Mouse (Mus musculus): ENCODE data around the gene Vsig2. TPM values are rescaled to one million over a fixed set of nuclear protein-coding genes. Genes with fewer than 3 reads are reported as not detected.

Gene Vsig2
- polyA plus RNA-seq, 1 experiment from 2014 or later, result 2.8 TPM

GRCm38 (mm10) chr9:37583594-37583993 lies 44.5 kb downstream of the Vsig2 start:
- H3K27ac ChIP-seq (ENCODE audit: low read length), result no peak overlapping the region
- no peaks in the 10 kb centered on the region for H3K36me3 ChIP-seq (ENCODE audit: insufficient read depth, low read length)
- H3K4me2 ChIP-seq (replicated peaks; ENCODE audit: low read depth, low read length), result no peak overlapping the region
- H3K27me3 ChIP-seq (ENCODE audit: insufficient read depth, low read length), result no peaks in the 10 kb centered on the region
- H3K9ac ChIP-seq (replicated peaks; ENCODE audit: low read length), result no peak overlapping the region
- 78% methylated on average over 5 of the region's 5 CpGs for WGBS
- no peak overlapping the region for H3K4me3 ChIP-seq (ENCODE audit: low read length)
- no peaks in the 10 kb centered on the region for H3K9me3 ChIP-seq (ENCODE audit: low read length)
- no peak for ATAC-seq (ENCODE audit: low FRiP score, low TSS enrichment)
- no peaks in the 10 kb centered on the region for H3K4me1 ChIP-seq (ENCODE audit: insufficient read depth, low read length)

GRCm38 (mm10) chr9:37586718-37587117 lies 47.7 kb downstream of the Vsig2 start:
- Histone ChIP-seq H3K9me3 (ENCODE audit: low read length) (no peaks in the 10 kb centered on the region), H3K27me3 (ENCODE audit: insufficient read depth, low read length) (no peaks in the 10 kb centered on the region), H3K9ac (replicated peaks; ENCODE audit: low read length) (no peak overlapping the region), H3K36me3 (ENCODE audit: insufficient read depth, low read length) (no peaks in the 10 kb centered on the region), H3K27ac (ENCODE audit: low read length) (no peak overlapping the region), H3K4me2 (replicated peaks; ENCODE audit: low read depth, low read length) (no peak overlapping the region), H3K4me3 (ENCODE audit: low read length) (no peak overlapping the region), H3K4me1 (ENCODE audit: insufficient read depth, low read length) (no peaks in the 10 kb centered on the region)
- 77% methylated on average over 4 of the region's 4 CpGs for WGBS
- no peak for ATAC-seq (ENCODE audit: low FRiP score, low TSS enrichment)

DNA sequence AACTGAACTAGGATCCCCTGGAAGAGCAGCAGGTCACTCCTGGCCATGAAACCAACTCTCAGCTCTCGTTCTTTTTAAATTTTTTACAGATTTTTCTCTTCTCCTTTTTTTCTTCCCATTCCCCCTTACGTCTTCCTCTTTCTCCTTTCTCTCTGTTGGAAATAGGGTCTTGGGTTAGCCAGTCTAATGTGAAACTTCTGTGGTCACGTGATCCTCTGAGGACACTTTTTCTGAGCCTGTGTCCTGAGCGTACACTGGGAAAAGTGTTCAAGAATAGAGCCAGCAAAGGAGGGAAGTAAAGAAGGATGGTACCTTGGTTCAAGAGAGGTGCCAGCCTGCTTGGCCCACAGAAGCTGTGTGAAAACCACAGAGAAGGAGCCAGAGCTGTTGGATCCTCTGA lies 51.3 kb downstream of the Vsig2 start:
- Histone ChIP-seq H3K4me2 (replicated peaks; ENCODE audit: low read depth, low read length) (no peak overlapping the region), H3K9ac (replicated peaks; ENCODE audit: low read length) (no peak overlapping the region), H3K4me3 (ENCODE audit: low read length) (no peak overlapping the region), H3K4me1 (ENCODE audit: insufficient read depth, low read length) (no peaks in the 10 kb centered on the region), H3K9me3 (ENCODE audit: low read length) (no peaks in the 10 kb centered on the region), H3K36me3 (ENCODE audit: insufficient read depth, low read length) (no peaks in the 10 kb centered on the region), H3K27ac (ENCODE audit: low read length) (no peak overlapping the region), H3K27me3 (ENCODE audit: insufficient read depth, low read length) (no peaks in the 10 kb centered on the region)
- no peak for ATAC-seq (ENCODE audit: low FRiP score, low TSS enrichment)
- WGBS, result 82% methylated on average over 4 of the region's 4 CpGs

GRCm38 (mm10) chr9:37592025-37592424 lies 53.0 kb downstream of the Vsig2 start:
- no peak overlapping the region for H3K4me2 ChIP-seq (replicated peaks; ENCODE audit: low read depth, low read length)
- no peak for ATAC-seq (ENCODE audit: low FRiP score, low TSS enrichment)
- no peaks in the 10 kb centered on the region for H3K27me3 ChIP-seq (ENCODE audit: insufficient read depth, low read length)
- WGBS, result 83% methylated on average over 2 of the region's 2 CpGs
- no peaks in the 10 kb centered on the region for H3K36me3 ChIP-seq (ENCODE audit: insufficient read depth, low read length)
- no peaks in the 10 kb centered on the region for H3K9me3 ChIP-seq (ENCODE audit: low read length)
- no peak overlapping the region for H3K27ac ChIP-seq (ENCODE audit: low read length)
- H3K4me3 ChIP-seq (ENCODE audit: low read length), result no peak overlapping the region
- H3K4me1 ChIP-seq (ENCODE audit: insufficient read depth, low read length), result no peaks in the 10 kb centered on the region
- no peak overlapping the region for H3K9ac ChIP-seq (replicated peaks; ENCODE audit: low read length)

DNA sequence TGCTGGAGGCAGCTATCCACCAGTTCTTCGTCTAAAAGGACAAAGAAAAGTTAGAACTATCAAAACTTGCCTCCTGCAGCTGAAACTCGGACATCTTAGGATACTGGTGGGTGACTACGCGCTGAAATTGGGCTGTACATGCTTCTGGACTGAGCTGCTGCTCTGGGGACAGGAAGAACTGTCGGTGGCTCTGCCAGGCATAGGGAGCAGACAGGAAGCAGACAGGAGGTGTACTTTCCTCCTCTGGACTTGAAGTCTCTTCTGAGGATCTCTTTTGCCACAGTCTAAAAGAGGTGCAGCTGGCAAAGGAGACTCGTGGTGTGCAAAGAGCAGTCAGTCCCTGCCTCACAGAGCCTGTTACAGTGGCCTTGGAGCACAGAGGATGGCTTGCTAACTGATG lies 53.6 kb downstream of the Vsig2 start:
- Histone ChIP-seq H3K4me2 (replicated peaks; ENCODE audit: low read depth, low read length) (no peak overlapping the region), H3K4me1 (ENCODE audit: insufficient read depth, low read length) (no peaks in the 10 kb centered on the region), H3K36me3 (ENCODE audit: insufficient read depth, low read length) (no peaks in the 10 kb centered on the region), H3K9me3 (ENCODE audit: low read length) (no peaks in the 10 kb centered on the region), H3K4me3 (ENCODE audit: low read length) (no peak overlapping the region), H3K27ac (ENCODE audit: low read length) (no peak overlapping the region), H3K27me3 (ENCODE audit: insufficient read depth, low read length) (no peaks in the 10 kb centered on the region), H3K9ac (replicated peaks; ENCODE audit: low read length) (no peak overlapping the region)
- 56% methylated on average over 6 of the region's 6 CpGs for WGBS
- no peak for ATAC-seq (ENCODE audit: low FRiP score, low TSS enrichment)

- Histone ChIP-seq H3K4me2 (replicated peaks; ENCODE audit: low read depth, low read length) (no peak overlapping the region), H3K4me1 (ENCODE audit: insufficient read depth, low read length) (no peaks in the 10 kb centered on the region), H3K27ac (ENCODE audit: low read length) (no peak overlapping the region), H3K36me3 (ENCODE audit: insufficient read depth, low read length) (no peaks in the 10 kb centered on the region), H3K9ac (replicated peaks; ENCODE audit: low read length) (no peak overlapping the region), H3K4me3 (ENCODE audit: low read length) (no peak overlapping the region), H3K9me3 (ENCODE audit: low read length) (no peaks in the 10 kb centered on the region), H3K27me3 (ENCODE audit: insufficient read depth, low read length) (no peaks in the 10 kb centered on the region)
- ATAC-seq (ENCODE audit: low FRiP score, low TSS enrichment), result no peak
- WGBS, result 87% methylated on average over 3 of the region's 3 CpGs
Observed at GRCm38 (mm10) chr9:37593690-37594089, 54.6 kb downstream of the Vsig2 start.

Other genes starting within 250 kb of the Vsig2 start
- 5.2 and 8.3 TPM in 2 replicates for gene Ccdc15, start 190.8 kb upstream of the Vsig2 start, polyA plus RNA-seq (2015; fragmentation: Nextera tagmentation; extraction: Ambion mirVana)
- 0.05 TPM in 1 of 2 replicates, not detected in the other for gene Hepacam, start 171.9 kb upstream of the Vsig2 start, polyA plus RNA-seq (2015; fragmentation: Nextera tagmentation; extraction: Ambion mirVana)
- gene Robo4, start 137.4 kb upstream of the Vsig2 start, polyA plus RNA-seq (2015; fragmentation: Nextera tagmentation; extraction: Ambion mirVana), result 20.1 and 23.8 TPM in 2 replicates
- 0.29 and 0.35 TPM in 2 replicates for gene Robo3, start 106.0 kb upstream of the Vsig2 start, polyA plus RNA-seq (2015; fragmentation: Nextera tagmentation; extraction: Ambion mirVana)
- 18.1 and 20.0 TPM in 2 replicates for gene Msantd2, start 49.9 kb upstream of the Vsig2 start, polyA plus RNA-seq (2015; fragmentation: Nextera tagmentation; extraction: Ambion mirVana)
- 87.0 and 96.5 TPM in 2 replicates for gene Esam, start 11.2 kb upstream of the Vsig2 start, polyA plus RNA-seq (2015; fragmentation: Nextera tagmentation; extraction: Ambion mirVana)
- 2.1 and 2.6 TPM in 2 replicates for gene Nrgn, start 13.6 kb downstream of the Vsig2 start, polyA plus RNA-seq (2015; fragmentation: Nextera tagmentation; extraction: Ambion mirVana)
- gene Siae, start 16.4 kb downstream of the Vsig2 start, polyA plus RNA-seq (2015; fragmentation: Nextera tagmentation; extraction: Ambion mirVana), result 13.2 and 13.6 TPM in 2 replicates
- 6.1 and 6.6 TPM in 2 replicates for gene Spa17, start 74.5 kb downstream of the Vsig2 start, polyA plus RNA-seq (2015; fragmentation: Nextera tagmentation; extraction: Ambion mirVana)
- 146 and 147 TPM in 2 replicates for gene Tbrg1, start 118.1 kb downstream of the Vsig2 start, polyA plus RNA-seq (2015; fragmentation: Nextera tagmentation; extraction: Ambion mirVana)
- gene Panx3, start 130.0 kb downstream of the Vsig2 start, polyA plus RNA-seq (2015; fragmentation: Nextera tagmentation; extraction: Ambion mirVana), result 0.06 TPM in 1 of 2 replicates, not detected in the other
- not detected in 2 replicates for gene Olfr160, start 177.0 kb downstream of the Vsig2 start, polyA plus RNA-seq (2015; fragmentation: Nextera tagmentation; extraction: Ambion mirVana)
- not detected in 2 replicates for gene Olfr874, start 205.9 kb downstream of the Vsig2 start, polyA plus RNA-seq (2015; fragmentation: Nextera tagmentation; extraction: Ambion mirVana)
- 0.16 TPM in 1 of 2 replicates, not detected in the other for gene Olfr875, start 232.6 kb downstream of the Vsig2 start, polyA plus RNA-seq (2015; fragmentation: Nextera tagmentation; extraction: Ambion mirVana)

Measured in kidney, embryonic 16.5 days (tissue).